7 mouse cellular contexts compared by ENCODE assay signal in genomic region chr5:117355648-117356303, GRCm38 (mm10). TPM values are rescaled to one million over a fixed set of nuclear protein-coding genes. Genes with fewer than 3 reads are reported as not detected.
DNase-seq lines count a peak whose midpoint lies in the region; ATAC-seq lines count a peak whose summit lies in the region.

No protein-coding gene starts in this region.

- WGBS in lung, embryonic 15.5 days = 28% methylated on average over 14 of the region's 14 CpGs
- WGBS in forebrain, embryonic 16.5 days = 51% methylated on average over 14 of the region's 14 CpGs
- WGBS in liver, embryonic 13.5 days (ENCODE audit: insufficient replicate concordance) = 32% methylated on average over 14 of the region's 14 CpGs
- WGBS in stomach, embryonic 14.5 days = 49% methylated on average over 14 of the region's 14 CpGs

- H3K9me3 ChIP-seq in lung, embryonic 15.5 days = no peaks in the 10 kb centered on the region
- no peaks in the 10 kb centered on the region for H3K9me3 ChIP-seq in forebrain, embryonic 16.5 days (ENCODE audit: control insufficient read depth, low read length)
- H3K9me3 ChIP-seq in liver, embryonic 13.5 days (replicated peaks) = no peaks in the 10 kb centered on the region
- no peaks in the 10 kb centered on the region for H3K9me3 ChIP-seq in stomach, embryonic 14.5 days (ENCODE audit: control insufficient read depth, low read depth, low read length)

- H3K4me3 ChIP-seq in lung, embryonic 15.5 days = peak overlapping the region; percentile 98; the same call in 1 of the 2 replicates
- H3K4me3 ChIP-seq in forebrain, embryonic 16.5 days (replicated peaks; ENCODE audit: low read length) = no peak overlapping the region
- H3K4me3 ChIP-seq in liver, embryonic 13.5 days (replicated peaks) = 0 out of 2 replicates have a peak overlapping the region, but pooled peaks have one; percentile 92
- H3K4me3 ChIP-seq in stomach, embryonic 14.5 days (ENCODE audit: low read depth, low read length) = peak overlapping the region; percentile 96

- H3K27me3 ChIP-seq in lung, embryonic 15.5 days = no peaks in the 10 kb centered on the region
- no peaks in the 10 kb centered on the region for H3K27me3 ChIP-seq in forebrain, embryonic 16.5 days (replicated peaks; ENCODE audit: control insufficient read depth, insufficient read depth, low read length)
- H3K27me3 ChIP-seq in liver, embryonic 13.5 days = peaks cover 42% of the 10 kb centered on the region
- no peaks in the 10 kb centered on the region for H3K27me3 ChIP-seq in stomach, embryonic 14.5 days (ENCODE audit: control insufficient read depth, insufficient read depth, low read length)

- DNase-seq in lung, postnatal 4 days = no peak
- DNase-seq in liver, embryonic 13.5 days = no peak
- no peak for DNase-seq in Muller cell, postnatal 12 days (ENCODE audit: inconsistent ontology term)
- DNase-seq in urinary bladder, adult 18-20 months (ENCODE audit: low spot score in 2 of 2) = no peak

- no peak for ATAC-seq in lung, embryonic 15.5 days (ENCODE audit: borderline replicate concordance, extremely low read depth, low FRiP score, low TSS enrichment)
- no peak for ATAC-seq in forebrain, embryonic 16.5 days
- no peak for ATAC-seq in liver, embryonic 13.5 days (ENCODE audit: low read depth)
- no peak for ATAC-seq in stomach, embryonic 14.5 days (ENCODE audit: insufficient number of reproducible peaks, insufficient read depth, low FRiP score, low read depth)

- H3K27ac ChIP-seq in lung, embryonic 15.5 days = peak overlapping the region; percentile 96
- peak overlapping the region; percentile 19; the same call in 1 of the 2 replicates for H3K27ac ChIP-seq in forebrain, embryonic 16.5 days (ENCODE audit: low read length)
- peak overlapping the region; percentile 83 for H3K27ac ChIP-seq in liver, embryonic 13.5 days
- H3K27ac ChIP-seq in stomach, embryonic 14.5 days (ENCODE audit: low read length) = peak overlapping the region; percentile 89

- H3K4me2 ChIP-seq in lung, embryonic 15.5 days = peak overlapping the region; percentile 86
- peak overlapping the region; percentile 94 for H3K4me2 ChIP-seq in forebrain, embryonic 16.5 days (ENCODE audit: low read length)
- peak overlapping the region; percentile 96 for H3K4me2 ChIP-seq in liver, embryonic 13.5 days
- peak overlapping the region; percentile 53; the same call in 1 of the 2 replicates for H3K4me2 ChIP-seq in stomach, embryonic 14.5 days (replicated peaks; ENCODE audit: low read depth, low read length)

- peaks cover 50% of the 10 kb centered on the region for H3K4me1 ChIP-seq in lung, embryonic 15.5 days
- peaks cover 30% of the 10 kb centered on the region for H3K4me1 ChIP-seq in forebrain, embryonic 16.5 days (replicated peaks; ENCODE audit: control insufficient read depth, insufficient read depth, low read length)
- H3K4me1 ChIP-seq in liver, embryonic 13.5 days (replicated peaks) = peaks cover 44% of the 10 kb centered on the region
- peaks cover 29% of the 10 kb centered on the region; the same call in 1 of the 2 replicates for H3K4me1 ChIP-seq in stomach, embryonic 14.5 days (ENCODE audit: control insufficient read depth, insufficient read depth, low read length)

- H3K36me3 ChIP-seq in lung, embryonic 15.5 days = no peaks in the 10 kb centered on the region; the same call in 1 of the 2 replicates
- no peaks in the 10 kb centered on the region for H3K36me3 ChIP-seq in forebrain, embryonic 16.5 days (ENCODE audit: control insufficient read depth, insufficient read depth)
- no peaks in the 10 kb centered on the region for H3K36me3 ChIP-seq in liver, embryonic 13.5 days
- H3K36me3 ChIP-seq in stomach, embryonic 14.5 days (ENCODE audit: control insufficient read depth, insufficient read depth, low read length) = peaks cover 6% of the 10 kb centered on the region; the same call in 1 of the 2 replicates

- H3K9ac ChIP-seq in lung, embryonic 15.5 days = no peak overlapping the region
- no peak overlapping the region for H3K9ac ChIP-seq in forebrain, embryonic 16.5 days (replicated peaks; ENCODE audit: low read depth, low read length)
- peak overlapping the region; percentile 88; the same call in 1 of the 2 replicates for H3K9ac ChIP-seq in liver, embryonic 13.5 days
- H3K9ac ChIP-seq in stomach, embryonic 14.5 days (replicated peaks; ENCODE audit: low read depth, low read length) = no peak overlapping the region

RNA-seq across cellular contexts. Expression of gene Wsb2, which starts 1.3 kb away (rescaled TPM):
- polyA plus RNA-seq in lung, embryonic 15.5 days (2015; fragmentation: Nextera tagmentation; extraction: Ambion mirVana) = 68.3 and 69.8 TPM in 2 replicates
- 216 and 227 TPM in 2 replicates for polyA plus RNA-seq in forebrain, embryonic 16.5 days (2015; fragmentation: Nextera tagmentation; extraction: Ambion mirVana)
- 19.4 and 19.8 TPM in 2 replicates for polyA plus RNA-seq in liver, embryonic 13.5 days (2015; fragmentation: Nextera tagmentation; extraction: Ambion mirVana)
- polyA plus RNA-seq in stomach, embryonic 14.5 days (2014; fragmentation: Nextera tagmentation; extraction: Ambion mirVana) = 40.0 and 53.1 TPM in 2 replicates

RNA-seq across cellular contexts. Expression of gene Rfc5, which starts 33.1 kb away (rescaled TPM):
- 128 and 130 TPM in 2 replicates for polyA plus RNA-seq in lung, embryonic 15.5 days (2015; fragmentation: Nextera tagmentation; extraction: Ambion mirVana)
- 40.7 and 53.5 TPM in 2 replicates for polyA plus RNA-seq in forebrain, embryonic 16.5 days (2015; fragmentation: Nextera tagmentation; extraction: Ambion mirVana)
- 69.9 and 71.9 TPM in 2 replicates for polyA plus RNA-seq in liver, embryonic 13.5 days (2015; fragmentation: Nextera tagmentation; extraction: Ambion mirVana)
- polyA plus RNA-seq in stomach, embryonic 14.5 days (2014; fragmentation: Nextera tagmentation; extraction: Ambion mirVana) = 91.7 and 102 TPM in 2 replicates

RNA-seq across cellular contexts. Expression of gene Vsig10, which starts 36.9 kb away (rescaled TPM):
- 15.8 and 16.6 TPM in 2 replicates for polyA plus RNA-seq in lung, embryonic 15.5 days (2015; fragmentation: Nextera tagmentation; extraction: Ambion mirVana)
- 1.5 and 2.1 TPM in 2 replicates for polyA plus RNA-seq in forebrain, embryonic 16.5 days (2015; fragmentation: Nextera tagmentation; extraction: Ambion mirVana)
- polyA plus RNA-seq in liver, embryonic 13.5 days (2015; fragmentation: Nextera tagmentation; extraction: Ambion mirVana) = 1.7 TPM in 2 replicates
- 10.9 and 14.5 TPM in 2 replicates for polyA plus RNA-seq in stomach, embryonic 14.5 days (2014; fragmentation: Nextera tagmentation; extraction: Ambion mirVana)

RNA-seq across cellular contexts. Expression of gene Ksr2, which starts 58.0 kb away (rescaled TPM):
- 0.34 and 0.58 TPM in 2 replicates for polyA plus RNA-seq in lung, embryonic 15.5 days (2015; fragmentation: Nextera tagmentation; extraction: Ambion mirVana)
- polyA plus RNA-seq in forebrain, embryonic 16.5 days (2015; fragmentation: Nextera tagmentation; extraction: Ambion mirVana) = 4.3 and 7.5 TPM in 2 replicates
- 0.02 and 0.05 TPM in 2 replicates for polyA plus RNA-seq in liver, embryonic 13.5 days (2015; fragmentation: Nextera tagmentation; extraction: Ambion mirVana)
- 0.69 and 0.78 TPM in 2 replicates for polyA plus RNA-seq in stomach, embryonic 14.5 days (2014; fragmentation: Nextera tagmentation; extraction: Ambion mirVana)

Comparison
In these comparisons a context has a peak if more than half of its experiments do, and no peak if none do; other contexts are left out.
1. H3K27ac ChIP-seq: peak in every context shown above with its lines; median percentile 96 in lung, embryonic 15.5 days; 89 in stomach, embryonic 14.5 days; 83 in liver, embryonic 13.5 days; 19 in forebrain, embryonic 16.5 days.